Mouse (Mus musculus) left cerebral cortex, postnatal 10 days (tissue): Measurements from ENCODE around the gene Rbsn. TPM values are rescaled to one million over a fixed set of nuclear protein-coding genes. Genes with fewer than 3 reads are reported as not detected.
A peak's percentile ranks its signal among the peaks of the same experiment; 100 is the strongest.

ENCODE experiments used
- DNase-seq, 2 experiments: peaks; one replicate each; pipeline ENCODE4 v3.0.0; 2021 to 2022; ENCODE audit warnings: low spot score in 2 of 2, mixed read lengths in 1 of 2; ENCODE audit errors: extremely low spot score in 1 of 2
- intact Hi-C: fragments of 180-260 bp; cut with DNase I; formaldehyde crosslinking; loops from one replicate; pipeline ENCODE4 v1.15.1; 2025
- total RNA-seq, 2 experiments: library from RNA; stranded (reverse); gene quantifications; 2 replicates each; pipeline ENCODE4 v1.2.3; 2021

Rbsn gene
- total RNA-seq, 2 experiments from 2014 or later: 33.7 to 36.0 TPM

DNA sequence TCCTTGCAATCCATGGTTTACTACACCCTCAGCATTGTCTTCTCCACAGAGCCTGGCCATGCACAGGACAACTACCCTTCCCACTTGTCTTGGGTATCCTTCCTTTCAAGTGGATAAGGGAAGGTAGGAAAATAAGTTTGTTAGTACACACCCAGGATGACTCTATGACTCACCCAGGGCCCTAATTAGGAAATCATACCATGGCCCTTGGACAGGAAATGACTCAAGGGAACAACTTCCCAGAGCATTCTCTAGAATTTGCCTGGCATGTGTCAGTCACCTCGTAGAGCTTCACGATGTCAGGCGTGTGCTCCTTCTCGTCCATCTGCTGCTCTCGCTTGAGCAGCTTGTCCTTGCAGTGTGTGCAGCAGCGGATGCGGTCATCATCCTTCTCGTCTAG is 15.3 kb downstream of the Rbsn start:
- no peak for DNase-seq

GRCm38 (mm10) chr6:92184178-92184577 is 30.5 kb downstream of the Rbsn start:
- DNase-seq: no peak
- intact Hi-C loops: loop anchor here (5.0 kb wide), 1 partner anchor 92 kb away; the partner anchor contains the start of gene Nr2c2

More for the DNA sequence above, 15.3 kb downstream of the Rbsn start:
- intact Hi-C loops: loop anchor here (5.0 kb wide), 1 partner anchor 37 kb away; no protein-coding TSS in a partner anchor

GRCm38 (mm10) chr6:92183621-92184131 is 31.0 kb downstream of the Rbsn start, which contains the start of gene Mrps25:
Gene Mrps25, minus strand, starts transcription at chr6:92184033.
- intact Hi-C loops: loop anchor here (5.0 kb wide), 1 partner anchor 91 kb away; the partner anchor contains the start of gene Nr2c2
- peak; percentile 56 to 80 for DNase-seq

- intact Hi-C loops: no loop called here
- no peak for DNase-seq
Measured at GRCm38 (mm10) chr6:92176450-92176849, 38.3 kb downstream of the Rbsn start.

DNA sequence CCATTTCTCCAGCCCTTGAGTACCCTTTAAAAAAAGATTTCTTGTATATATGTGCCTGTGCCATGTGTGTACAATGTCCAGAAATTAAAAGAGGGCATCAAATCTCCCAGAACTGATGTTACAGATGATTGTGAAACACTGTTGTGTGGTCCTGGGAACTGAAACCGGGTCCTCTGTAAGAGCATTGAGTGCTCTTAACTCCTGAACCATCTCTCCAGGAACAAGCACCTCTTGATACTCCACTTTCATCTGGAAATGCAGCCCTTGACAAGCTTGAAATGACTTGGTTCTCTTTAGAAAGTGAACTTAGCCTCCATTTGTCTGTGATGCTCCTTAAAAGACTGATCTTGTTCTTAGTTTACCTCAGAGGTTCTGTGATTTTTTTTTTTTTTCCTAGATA is 52.0 kb downstream of the Rbsn start:
- no peak for DNase-seq
- intact Hi-C loops: loop anchor here (5.0 to 10.0 kb wide), 2 partner anchors 35 to 278 kb away; no protein-coding TSS in a partner anchor

DNA sequence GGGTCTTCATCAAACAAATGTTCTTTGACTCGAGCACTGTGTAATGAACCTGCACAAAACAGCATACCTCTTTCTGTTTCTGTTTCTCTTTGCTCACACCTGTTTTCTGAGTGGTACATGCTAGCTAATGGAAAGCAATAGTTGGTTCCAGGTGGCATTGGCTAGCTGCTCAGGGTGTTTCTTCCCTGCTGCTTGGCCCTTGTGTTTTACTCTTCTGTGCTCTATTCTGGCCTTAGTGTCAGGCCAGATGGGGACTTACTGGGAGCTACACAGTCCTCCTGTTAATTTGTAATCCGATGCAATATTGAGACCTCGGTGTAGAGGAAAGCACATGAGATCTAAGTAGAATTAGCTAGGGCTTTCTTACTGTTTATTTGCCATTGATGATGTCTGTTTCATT is 55.9 kb downstream of the Rbsn start:
- intact Hi-C loops: no loop called here

DNA sequence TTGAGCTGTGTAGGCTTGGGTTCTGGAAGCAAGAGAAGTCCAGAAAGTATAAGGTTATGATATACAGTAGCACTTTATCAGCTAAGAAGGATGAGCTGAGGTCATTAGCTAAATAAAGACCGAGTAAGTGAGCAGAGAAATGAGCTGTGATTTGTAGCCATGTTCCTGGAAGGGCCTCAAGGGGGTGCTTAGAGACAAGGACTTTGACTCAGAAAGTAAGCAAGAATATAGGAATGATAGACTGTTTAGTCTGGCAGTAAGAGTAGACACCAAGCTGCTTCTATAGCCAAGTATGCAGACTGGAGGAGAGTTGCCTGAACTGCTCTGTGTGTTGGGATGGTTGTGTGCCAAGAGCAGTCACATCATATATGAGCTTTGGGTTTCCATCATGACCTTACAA is 61.0 kb downstream of the Rbsn start:
- no peak for DNase-seq
- intact Hi-C loops: no loop called here

More for the DNA sequence above, 55.9 kb downstream of the Rbsn start:
- DNase-seq: no peak

- intact Hi-C loops: no loop called here
- DNase-seq: no peak
Measured at GRCm38 (mm10) chr6:92145881-92146280, 68.8 kb downstream of the Rbsn start.

Other genes starting within 250 kb of the Rbsn start
- gene Fgd5, start 236.0 kb downstream of the Rbsn start, total RNA-seq: 1 to 10 TPM; 6.8 to 7.8 TPM
- 10 to 100 TPM; 91.6 to 92.3 TPM for gene Nr2c2, start 123.5 kb downstream of the Rbsn start, total RNA-seq
- gene Mrps25, start 30.9 kb downstream of the Rbsn start, total RNA-seq: 10 to 100 TPM; 49.9 to 53.2 TPM
- gene Trh, start 29.7 kb upstream of the Rbsn start, total RNA-seq: 1 to 10 TPM; 3.1 to 3.2 TPM